Mouse (Mus musculus): Measurements from ENCODE around the gene Hist1h2ai.
"Not testable (repeated sequence)": the region's sequence is repeated elsewhere in the genome, so short reads cannot be mapped to it uniquely, and the experiment has no call there.

- TF ChIP-seq EP300 (IDR thresholded peaks at IDR 0.05; ENCODE audit: insufficient read depth, low read depth, low read length); CTCF (IDR thresholded peaks at IDR 0.05); POLR2A (IDR thresholded peaks at IDR 0.05; ENCODE audit: insufficient read depth, low read depth, low read length): not testable (repeated sequence)
Measured at GRCm38 (mm10) chr13:21754294-21755001, 38.2 kb downstream of the Hist1h2ai start.

Measured in heart, adult 2 months (tissue).